Mouse (Mus musculus): ENCODE results near the gene Rpl31. TPM values are rescaled to one million over a fixed set of nuclear protein-coding genes. Genes with fewer than 3 reads are reported as not detected.

Gene Rpl31
- polyA plus RNA-seq (2015; fragmentation: Nextera tagmentation; extraction: Ambion mirVana) = 250 and 292 TPM in 2 replicates

DNA sequence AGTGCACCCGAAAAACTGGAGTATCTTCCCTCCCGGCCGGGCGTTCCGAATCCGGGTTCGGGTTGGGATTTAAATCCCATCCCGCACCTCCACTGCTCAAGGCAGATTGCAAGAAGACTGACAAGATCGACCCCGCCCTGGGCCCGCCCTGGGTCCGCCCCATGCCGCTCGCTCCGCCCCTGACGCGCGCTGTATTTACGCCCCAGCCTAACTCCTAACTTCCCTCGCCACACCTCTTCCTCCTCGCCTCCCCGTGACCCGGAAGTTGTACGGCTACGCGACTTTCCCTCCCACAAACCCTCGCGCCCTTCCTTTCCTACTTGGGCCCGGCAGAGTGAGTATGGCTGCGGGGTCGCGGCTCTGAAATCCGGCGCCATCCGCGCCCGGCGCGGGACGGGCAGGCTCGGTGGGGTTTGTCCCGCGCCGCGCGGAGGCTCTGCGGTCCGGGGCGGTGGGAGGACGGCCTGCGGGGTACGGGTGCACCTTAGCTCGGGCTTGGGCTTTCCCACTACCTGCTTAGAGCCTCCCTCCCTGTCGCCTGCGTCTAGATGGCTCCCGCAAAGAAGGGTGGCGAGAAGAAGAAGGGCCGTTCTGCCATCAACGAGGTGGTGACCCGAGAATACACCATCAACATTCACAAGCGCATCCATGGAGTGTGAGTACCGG lies at the start of gene Rpl31:
TSS of gene Rpl31 (plus strand) at position 242 of the 666 bp plus-strand sequence.
- Histone ChIP-seq H3K4me3 (peak within 1 kb of the TSS; percentile 66), H3K9me3 (no peaks in the 10 kb centered on the region), H3K4me1 (peaks cover 19% of the 10 kb centered on the region), H3K9ac (peak within 1 kb of the TSS; percentile 92), H3K4me2 (peak within 1 kb of the TSS; percentile 75), H3K36me3 (replicated peaks) (peaks cover 27% of the 10 kb centered on the region; the same call in 1 of the 2 replicates), H3K27me3 (replicated peaks) (no peaks in the 10 kb centered on the region), H3K27ac (peak within 1 kb of the TSS; percentile 93)
- WGBS = 0% methylated on average over 62 of the region's 62 CpGs
- peak; percentile 99 for ATAC-seq (replicated peaks)

DNA sequence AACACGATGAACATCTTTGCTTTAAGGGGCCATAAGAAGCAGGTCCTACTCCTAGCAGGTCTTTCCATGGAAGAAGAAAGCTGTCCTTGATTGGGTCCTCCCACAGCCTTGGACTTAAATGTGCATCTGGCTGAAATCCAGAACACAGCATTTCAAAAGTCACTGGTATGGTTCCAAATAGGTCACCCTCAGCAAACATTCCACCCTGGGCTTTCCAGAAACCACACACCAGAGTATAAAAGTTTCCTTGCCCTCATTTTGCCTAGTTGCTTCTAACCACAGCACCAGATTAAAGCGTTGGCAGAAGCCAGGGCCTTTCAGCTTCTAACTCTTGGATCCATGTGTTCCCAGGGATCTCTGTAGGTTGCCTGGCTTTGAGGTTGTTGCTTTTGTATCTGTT lies 49.7 kb upstream of the Rpl31 start:
- Histone ChIP-seq H3K9ac (no peak overlapping the region), H3K27me3 (replicated peaks) (no peaks in the 10 kb centered on the region), H3K27ac (no peak overlapping the region), H3K36me3 (replicated peaks) (no peaks in the 10 kb centered on the region), H3K9me3 (no peaks in the 10 kb centered on the region), H3K4me2 (no peak overlapping the region), H3K4me1 (no peaks in the 10 kb centered on the region), H3K4me3 (no peak overlapping the region)
- WGBS = 83% methylated on average over 2 of the region's 2 CpGs
- ATAC-seq (replicated peaks) = no peak

DNA sequence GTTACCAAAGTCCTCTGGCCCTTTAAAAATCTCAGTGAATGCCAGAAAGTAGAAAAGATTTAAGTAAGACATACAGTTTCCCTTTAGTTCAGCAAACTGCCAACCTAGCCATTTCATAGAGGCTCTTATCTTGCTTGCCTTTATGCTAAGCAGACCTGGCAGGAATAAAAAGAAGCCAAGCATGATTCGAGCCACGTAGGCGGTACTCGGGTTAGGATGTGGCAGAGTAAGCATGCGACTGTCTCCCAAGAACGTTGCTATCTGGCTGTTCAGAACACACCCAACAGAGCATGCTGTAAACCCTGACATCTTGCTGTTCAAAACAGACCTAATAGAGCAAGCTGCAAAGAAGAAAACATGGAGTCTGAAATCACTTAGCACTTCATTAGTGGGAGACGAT lies 48.8 kb upstream of the Rpl31 start:
- WGBS = 85% methylated on average over 7 of the region's 7 CpGs
- no peak for ATAC-seq (replicated peaks)
- H3K27me3 ChIP-seq (replicated peaks) = no peaks in the 10 kb centered on the region
- H3K27ac ChIP-seq = no peak overlapping the region
- no peak overlapping the region for H3K9ac ChIP-seq
- H3K4me1 ChIP-seq = no peaks in the 10 kb centered on the region
- no peak overlapping the region for H3K4me2 ChIP-seq
- no peaks in the 10 kb centered on the region for H3K36me3 ChIP-seq (replicated peaks)
- no peaks in the 10 kb centered on the region for H3K9me3 ChIP-seq
- H3K4me3 ChIP-seq = no peak overlapping the region

DNA sequence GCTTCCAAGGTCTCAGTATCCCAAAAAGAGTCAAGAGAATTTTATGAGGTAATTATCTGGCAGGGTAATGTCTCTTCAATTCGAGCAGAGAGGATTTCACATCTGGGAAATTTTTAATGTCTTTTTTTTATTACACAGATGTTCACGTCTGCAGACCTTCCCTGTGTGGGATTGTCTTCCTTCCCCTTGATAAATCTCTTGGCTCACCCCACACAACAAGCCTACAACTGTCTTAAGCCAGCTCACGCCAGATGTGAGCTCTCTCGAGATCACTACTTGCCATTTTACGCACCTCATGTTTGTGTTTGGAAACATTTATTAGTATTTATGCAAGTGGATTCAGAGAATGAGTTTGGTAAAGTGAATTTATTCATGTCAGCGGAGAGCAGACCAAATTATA lies 45.7 kb upstream of the Rpl31 start:
- ATAC-seq (replicated peaks) = no peak
- 82% methylated on average over 6 of the region's 6 CpGs for WGBS

DNA sequence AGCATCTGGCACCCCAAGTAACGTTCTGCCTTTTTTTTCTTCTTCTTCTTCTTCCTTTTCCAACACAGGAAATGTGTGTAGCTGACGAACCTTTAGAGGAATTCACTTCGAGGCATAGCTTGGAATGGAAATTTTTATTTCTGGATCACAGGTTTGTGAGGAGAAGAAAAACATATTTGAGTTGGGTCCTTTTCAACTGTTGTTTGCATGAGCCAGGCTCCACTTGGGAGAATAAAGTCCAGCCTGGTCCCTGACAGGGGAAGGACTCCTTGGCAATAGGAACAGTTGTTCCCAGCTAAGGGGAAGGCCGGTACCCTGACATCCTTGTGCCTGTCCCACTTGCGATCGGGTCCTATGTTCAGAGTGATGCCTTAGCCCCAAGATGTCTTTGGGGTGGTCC lies 42.4 kb upstream of the Rpl31 start:
- 89% methylated on average over 6 of the region's 6 CpGs for WGBS
- no peaks in the 10 kb centered on the region for H3K27me3 ChIP-seq (replicated peaks)
- ATAC-seq (replicated peaks) = no peak
- H3K9ac ChIP-seq = no peak overlapping the region
- no peaks in the 10 kb centered on the region for H3K4me1 ChIP-seq
- no peak overlapping the region for H3K4me3 ChIP-seq
- H3K4me2 ChIP-seq = no peak overlapping the region
- H3K9me3 ChIP-seq = no peaks in the 10 kb centered on the region
- no peaks in the 10 kb centered on the region for H3K36me3 ChIP-seq (replicated peaks)
- H3K27ac ChIP-seq = no peak overlapping the region

More for the DNA sequence above, 45.7 kb upstream of the Rpl31 start:
- no peaks in the 10 kb centered on the region for H3K9me3 ChIP-seq
- no peak overlapping the region for H3K4me2 ChIP-seq
- no peak overlapping the region for H3K27ac ChIP-seq
- H3K27me3 ChIP-seq (replicated peaks) = no peaks in the 10 kb centered on the region
- H3K36me3 ChIP-seq (replicated peaks) = no peaks in the 10 kb centered on the region
- H3K4me3 ChIP-seq = no peak overlapping the region
- H3K9ac ChIP-seq = no peak overlapping the region
- no peaks in the 10 kb centered on the region for H3K4me1 ChIP-seq

DNA sequence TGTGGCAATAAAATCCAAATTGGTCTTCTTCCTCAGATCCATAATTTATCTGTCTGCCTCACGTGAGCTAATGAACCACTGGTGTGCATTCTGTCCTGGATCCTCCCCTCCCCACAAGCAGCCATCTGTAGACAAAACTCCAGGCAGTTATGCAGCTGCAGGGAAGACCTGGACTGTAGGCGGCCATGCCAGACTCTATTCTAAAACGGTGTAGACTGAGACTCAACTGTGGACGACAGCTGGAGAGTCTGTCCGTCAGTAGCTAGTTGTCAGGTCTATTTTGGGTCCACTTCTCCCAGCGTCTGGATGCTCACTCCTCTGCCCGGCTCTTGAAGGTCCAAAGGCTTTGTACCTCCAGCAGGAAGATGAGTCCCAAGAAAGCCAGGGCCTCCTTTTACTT lies 40.1 kb upstream of the Rpl31 start:
- no peak overlapping the region for H3K4me2 ChIP-seq
- no peak overlapping the region for H3K9ac ChIP-seq
- no peak for ATAC-seq (replicated peaks)
- H3K4me3 ChIP-seq = no peak overlapping the region
- H3K4me1 ChIP-seq = no peaks in the 10 kb centered on the region
- no peaks in the 10 kb centered on the region for H3K36me3 ChIP-seq (replicated peaks)
- no peaks in the 10 kb centered on the region for H3K27me3 ChIP-seq (replicated peaks)
- no peak overlapping the region for H3K27ac ChIP-seq
- no peaks in the 10 kb centered on the region for H3K9me3 ChIP-seq
- WGBS = 77% methylated on average over 7 of the region's 7 CpGs

DNA sequence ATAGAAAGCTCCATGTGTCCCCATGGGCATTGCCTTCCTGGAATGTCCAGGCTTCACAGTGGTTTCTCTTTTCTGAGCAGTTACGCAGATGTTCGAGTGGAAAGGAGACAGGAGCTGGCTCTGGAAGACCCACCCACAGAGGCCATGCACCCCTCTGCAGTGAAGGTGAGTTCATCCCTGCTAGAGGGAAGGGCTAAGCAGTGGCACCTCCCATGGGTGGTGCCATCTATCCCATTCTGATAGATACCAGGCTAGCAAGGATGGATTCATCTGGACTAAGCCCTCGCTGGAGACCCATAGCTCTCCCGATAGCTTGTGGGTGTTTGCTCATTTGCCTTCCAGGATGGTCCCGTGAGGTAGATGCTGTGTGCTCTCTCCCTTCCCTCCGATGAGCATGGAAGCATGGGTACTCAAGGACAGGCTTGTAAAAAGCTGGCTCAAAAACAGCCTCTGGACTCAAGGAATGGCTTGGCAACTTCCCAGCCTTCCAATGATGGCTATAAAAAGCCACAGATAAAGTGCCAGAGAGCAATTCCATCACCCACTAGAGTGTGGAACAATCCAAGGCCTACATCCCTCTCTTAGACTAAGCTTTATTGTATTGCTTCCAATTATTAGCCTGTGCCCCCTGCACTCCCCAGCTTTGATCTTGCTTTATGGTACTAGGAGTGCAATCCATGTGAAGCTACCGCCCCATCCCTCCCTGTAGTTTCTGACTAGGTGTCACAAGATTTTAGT lies 36.6 kb upstream of the Rpl31 start:
- H3K27ac ChIP-seq = no peak overlapping the region
- H3K9ac ChIP-seq = no peak overlapping the region
- no peaks in the 10 kb centered on the region for H3K36me3 ChIP-seq (replicated peaks)
- no peaks in the 10 kb centered on the region for H3K27me3 ChIP-seq (replicated peaks)
- ATAC-seq (replicated peaks) = no peak
- no peaks in the 10 kb centered on the region for H3K9me3 ChIP-seq
- no peaks in the 10 kb centered on the region for H3K4me1 ChIP-seq
- 92% methylated on average over 7 of the region's 7 CpGs for WGBS
- H3K4me2 ChIP-seq = no peak overlapping the region
- H3K4me3 ChIP-seq = no peak overlapping the region

DNA sequence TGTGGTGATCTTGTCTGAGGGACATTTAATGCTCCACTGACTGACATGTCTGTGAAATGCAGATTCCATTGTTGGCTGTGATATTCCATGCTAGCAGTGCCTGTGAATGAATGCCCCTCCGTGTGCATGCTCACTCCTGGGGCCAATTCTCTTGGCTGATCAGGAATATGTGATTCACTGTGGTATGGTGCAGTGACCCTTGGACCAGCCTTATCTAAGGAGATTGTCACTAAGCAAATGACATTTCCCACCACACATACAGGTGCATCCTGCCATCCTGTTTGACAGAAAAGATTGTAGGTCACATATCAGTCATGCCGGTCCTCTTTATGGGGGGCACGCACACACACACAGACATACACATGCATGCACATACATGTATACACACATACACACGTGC lies 35.2 kb upstream of the Rpl31 start:
- no peak overlapping the region for H3K4me3 ChIP-seq
- no peak overlapping the region for H3K27ac ChIP-seq
- H3K4me1 ChIP-seq = no peaks in the 10 kb centered on the region
- no peaks in the 10 kb centered on the region for H3K9me3 ChIP-seq
- H3K27me3 ChIP-seq (replicated peaks) = no peaks in the 10 kb centered on the region
- WGBS = 84% methylated on average over 4 of the region's 4 CpGs
- H3K36me3 ChIP-seq (replicated peaks) = no peaks in the 10 kb centered on the region
- ATAC-seq (replicated peaks) = no peak
- no peak overlapping the region for H3K4me2 ChIP-seq
- no peak overlapping the region for H3K9ac ChIP-seq

DNA sequence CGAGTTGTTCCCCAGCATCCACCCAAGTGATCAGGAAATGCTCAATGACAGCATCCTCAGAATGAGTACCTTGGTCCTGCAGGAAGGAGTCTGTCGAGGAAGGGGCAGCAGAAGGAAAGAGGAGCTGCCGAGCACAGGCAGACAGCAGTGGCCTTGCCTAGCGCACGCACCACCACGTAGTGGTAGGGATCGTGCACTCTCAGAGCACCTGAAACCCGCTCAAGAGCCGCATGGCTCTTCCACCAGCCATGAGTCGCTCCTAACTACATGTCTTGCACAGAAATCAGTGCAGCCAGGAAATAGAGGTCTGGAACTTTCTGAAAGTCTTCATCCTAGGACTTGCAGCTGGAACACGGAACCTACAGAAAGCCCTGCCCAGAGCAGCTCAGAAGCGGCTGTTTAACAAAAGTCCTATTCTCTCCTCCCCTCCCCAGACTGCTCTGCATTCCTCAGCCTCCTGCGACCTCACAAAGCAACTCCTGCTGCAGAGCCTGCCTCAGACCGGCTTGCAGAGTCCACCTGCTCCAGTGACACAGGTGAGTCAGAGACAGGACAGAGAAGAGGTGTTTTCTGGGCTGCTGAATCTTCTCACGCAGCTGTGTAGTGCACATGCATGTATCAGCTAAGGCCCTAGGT lies 32.0 kb upstream of the Rpl31 start:
- no peak overlapping the region for H3K27ac ChIP-seq
- H3K4me1 ChIP-seq = 0 out of 2 replicates have a peak, but pooled peaks cover 2% of the 10 kb centered on the region
- no peak overlapping the region for H3K4me3 ChIP-seq
- no peak overlapping the region for H3K9ac ChIP-seq
- no peaks in the 10 kb centered on the region for H3K36me3 ChIP-seq (replicated peaks)
- ATAC-seq (replicated peaks) = no peak
- H3K9me3 ChIP-seq = no peaks in the 10 kb centered on the region
- H3K27me3 ChIP-seq (replicated peaks) = no peaks in the 10 kb centered on the region
- H3K4me2 ChIP-seq = no peak overlapping the region
- WGBS = 30% methylated on average over 15 of the region's 15 CpGs

DNA sequence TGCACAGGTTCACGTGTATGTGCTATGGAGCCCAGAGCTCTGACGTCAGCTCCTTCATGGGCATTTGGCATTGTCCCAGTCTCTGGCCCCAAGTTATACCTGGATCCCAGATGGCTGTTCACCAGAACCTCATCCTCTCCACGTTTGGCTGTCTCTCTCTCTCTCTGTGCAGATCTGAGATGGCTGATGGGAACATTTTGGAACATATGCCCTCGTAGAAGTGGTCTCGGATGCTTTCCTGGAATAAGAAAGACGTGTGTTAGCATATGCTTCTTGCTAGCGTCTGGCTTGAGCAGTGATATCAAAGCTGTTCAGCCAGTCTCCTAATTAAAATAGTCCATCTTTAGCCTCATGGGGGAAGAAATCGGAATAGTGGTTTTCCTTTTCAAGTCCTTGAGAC lies 30.9 kb upstream of the Rpl31 start:
- Histone ChIP-seq H3K9ac (no peak overlapping the region), H3K9me3 (no peaks in the 10 kb centered on the region), H3K4me2 (no peak overlapping the region), H3K27ac (no peak overlapping the region), H3K4me3 (no peak overlapping the region), H3K27me3 (replicated peaks) (no peaks in the 10 kb centered on the region), H3K4me1 (0 out of 2 replicates have a peak, but pooled peaks cover 2% of the 10 kb centered on the region), H3K36me3 (replicated peaks) (no peaks in the 10 kb centered on the region)
- WGBS = 81% methylated on average over 8 of the region's 8 CpGs
- ATAC-seq (replicated peaks) = no peak

DNA sequence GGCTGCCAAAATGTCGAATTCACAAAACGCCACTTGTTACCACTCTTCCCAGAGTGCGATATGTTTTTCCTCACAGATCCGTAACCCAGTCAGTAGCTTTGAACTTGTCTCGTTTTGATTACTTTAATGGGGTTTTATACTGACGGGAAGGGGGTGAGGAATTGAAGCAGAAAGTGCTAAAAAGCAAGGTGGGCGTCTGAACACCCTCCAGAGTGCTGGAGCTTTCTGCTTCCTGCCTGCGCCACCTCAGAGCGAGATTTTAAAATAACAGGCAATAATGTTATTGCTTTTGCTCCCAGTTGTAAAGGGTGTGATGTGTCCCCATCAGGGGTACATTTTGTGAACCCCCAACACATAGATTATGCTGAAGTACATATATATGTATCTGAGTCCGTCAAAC lies 28.8 kb upstream of the Rpl31 start:
- Histone ChIP-seq H3K4me1 (0 out of 2 replicates have a peak, but pooled peaks cover 2% of the 10 kb centered on the region), H3K27ac (no peak overlapping the region), H3K9ac (no peak overlapping the region), H3K9me3 (no peaks in the 10 kb centered on the region), H3K27me3 (replicated peaks) (no peaks in the 10 kb centered on the region), H3K4me3 (no peak overlapping the region), H3K36me3 (replicated peaks) (no peaks in the 10 kb centered on the region), H3K4me2 (no peak overlapping the region)
- no peak for ATAC-seq (replicated peaks)
- 82% methylated on average over 10 of the region's 10 CpGs for WGBS

DNA sequence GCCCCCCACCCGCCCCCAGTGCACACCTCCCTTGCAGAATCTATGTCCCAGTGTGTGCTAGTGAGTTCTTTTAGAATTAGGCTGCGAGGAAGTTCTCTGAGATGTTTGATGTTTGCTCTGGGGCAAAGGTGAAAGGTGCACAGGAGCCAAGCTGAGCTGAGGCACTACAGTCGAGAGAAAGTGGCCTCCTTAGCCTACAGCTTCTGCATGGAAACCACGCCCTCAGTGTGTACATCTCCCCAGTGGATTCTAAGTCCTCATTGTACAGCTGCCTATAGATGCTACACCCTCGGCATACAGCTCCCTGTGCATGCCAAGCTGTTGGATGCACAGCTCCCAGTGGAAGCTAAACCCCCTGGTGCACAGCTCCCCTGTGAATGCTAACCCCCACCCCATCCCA lies 28.2 kb upstream of the Rpl31 start:
- H3K27ac ChIP-seq = no peak overlapping the region
- H3K4me1 ChIP-seq = 0 out of 2 replicates have a peak, but pooled peaks cover 2% of the 10 kb centered on the region
- H3K36me3 ChIP-seq (replicated peaks) = no peaks in the 10 kb centered on the region
- no peak overlapping the region for H3K9ac ChIP-seq
- 51% methylated on average over 5 of the region's 5 CpGs for WGBS
- no peak overlapping the region for H3K4me3 ChIP-seq
- H3K27me3 ChIP-seq (replicated peaks) = no peaks in the 10 kb centered on the region
- no peak for ATAC-seq (replicated peaks)
- H3K9me3 ChIP-seq = no peaks in the 10 kb centered on the region
- H3K4me2 ChIP-seq = no peak overlapping the region
